Mouse (Mus musculus): ENCODE results near the gene Gpr68.

- no peak for TF ChIP-seq CTCF (IDR thresholded peaks at IDR 0.05; ENCODE audit: borderline replicate concordance, insufficient read depth, low read depth, low read length)
- TF ChIP-seq POLR2A (IDR thresholded peaks at IDR 0.05; ENCODE audit: borderline replicate concordance, insufficient read depth, low read length), result peak; percentile 74; the same call in 1 of the 2 replicates
Observed at GRCm38 (mm10) chr12:100899111-100899640, 8.8 kb downstream of the Gpr68 start.

Data from cerebellum, adult 2 months (tissue).